Mouse (Mus musculus) central nervous system, embryonic 18 days (tissue): ENCODE data around the gene 4930412O13Rik. TPM values are rescaled to one million over a fixed set of nuclear protein-coding genes. Genes with fewer than 3 reads are reported as not detected.

ENCODE experiments used
- polyA plus RNA-seq: library from polyadenylated mRNA; depleted of rRNA; stranded (reverse); fragments of >200 nt; gene quantifications from 2 replicates; pipeline ENCODE4 v1.2.3, GENCODE M21; 2012; rRNA removed

The 4930412O13Rik gene
- polyA plus RNA-seq, result 0.67 and 0.74 TPM in 2 replicates

GRCm38 (mm10) chr2:9881051-9881591, at the start of gene 4930412O13Rik:
TSS of gene 4930412O13Rik (plus strand) at chr2:9881252.

GRCm38 (mm10) chr2:9888913-9889650, 8.0 kb downstream of the 4930412O13Rik start, which contains the start of gene 9230102O04Rik:
TSS of gene 9230102O04Rik (minus strand) at chr2:9889540.

GRCm38 (mm10) chr2:9889651-9890183, 8.7 kb downstream of the 4930412O13Rik start, which contains the start of gene Gata3:
TSS of gene Gata3 (minus strand) at chr2:9890034.

Other genes starting within 250 kb of the 4930412O13Rik start
- gene 9230102O04Rik, start 8.3 kb downstream of the 4930412O13Rik start, polyA plus RNA-seq, result 0.60 and 0.95 TPM in 2 replicates
- gene Gata3, start 8.8 kb downstream of the 4930412O13Rik start, polyA plus RNA-seq, result 5.2 and 5.4 TPM in 2 replicates
- 6.7 and 8.5 TPM in 2 replicates for gene Taf3, start 167.3 kb downstream of the 4930412O13Rik start, polyA plus RNA-seq
- gene Atp5c1, start 199.3 kb downstream of the 4930412O13Rik start, polyA plus RNA-seq, result 352 and 395 TPM in 2 replicates
- 17.7 and 18.8 TPM in 2 replicates for gene Kin, start 199.3 kb downstream of the 4930412O13Rik start, polyA plus RNA-seq